Mouse (Mus musculus) cerebral cortex, adult 2 months (tissue): ENCODE measurements around the gene Rragd.

Source experiments
- WGBS: fragments of 180-500 bp; shearing (Covaris S2); methylation state at CpG from one replicate; pipeline ENCODE4 v1.1.7; 2018; 5-methylcytosine and 5-hydroxymethylcytosine counted together

Rragd gene

DNA sequence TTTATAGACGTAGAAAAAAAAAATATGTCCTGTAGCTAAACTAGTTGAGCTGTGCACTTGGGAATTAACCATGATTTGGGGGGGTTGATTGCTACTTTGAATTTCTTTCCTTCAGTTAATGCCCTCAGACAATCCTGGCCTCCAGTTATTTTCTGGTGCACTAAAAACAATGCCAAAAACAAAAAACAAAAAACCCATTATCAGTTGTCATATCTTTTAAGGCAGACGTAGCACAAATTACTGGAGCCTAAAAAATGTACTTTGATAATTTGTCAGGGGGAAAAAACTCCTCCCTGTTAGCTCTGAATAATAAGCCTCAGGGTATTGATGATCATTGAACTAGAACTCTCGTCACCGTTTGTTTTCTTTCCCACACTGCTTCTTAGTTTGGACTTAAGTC lies 49.2 kb downstream of the Rragd start:
- 8% methylated on average over 4 of the region's 4 CpGs for WGBS

DNA sequence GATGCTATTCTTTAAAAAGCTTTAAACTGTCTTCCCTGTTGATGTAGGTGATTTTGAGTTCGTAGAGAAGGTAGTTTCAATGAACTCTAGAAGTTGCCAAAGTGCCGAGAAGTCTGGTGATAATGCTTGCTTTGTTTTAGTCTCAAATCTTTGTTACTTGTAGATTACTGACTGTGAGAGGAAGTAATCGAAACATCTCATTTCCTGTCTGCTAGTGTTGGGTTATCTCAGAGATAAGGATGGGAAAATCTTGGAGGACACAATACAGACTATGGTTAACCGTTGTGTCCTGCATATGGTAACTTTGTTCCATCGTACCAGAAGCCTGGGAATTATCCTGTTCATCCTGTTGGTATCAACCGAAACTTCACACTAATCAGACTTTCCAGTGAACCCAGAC lies 50.7 kb downstream of the Rragd start:
- WGBS = 76% methylated on average over 6 of the region's 6 CpGs

DNA sequence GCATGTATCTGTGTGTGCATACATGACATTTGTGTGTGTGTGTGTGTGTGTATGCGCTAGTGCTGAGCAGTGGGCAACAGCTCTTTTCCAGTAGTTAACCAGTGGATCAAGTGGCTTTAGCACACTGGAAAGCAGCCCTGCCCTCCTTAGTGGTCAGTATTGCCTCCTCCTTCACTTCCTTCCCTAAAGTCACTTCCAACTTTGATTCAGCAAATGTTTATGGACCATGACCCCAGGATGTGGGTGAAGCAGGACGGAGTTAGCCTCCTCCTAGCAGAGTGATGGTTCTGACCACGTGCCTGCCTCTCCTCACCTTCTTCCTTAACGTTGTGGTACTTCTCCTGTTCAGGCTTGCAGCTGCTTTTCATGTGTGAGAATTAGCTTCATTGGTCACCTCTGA lies 57.0 kb downstream of the Rragd start:
- WGBS = 81% methylated on average over 4 of the region's 4 CpGs

DNA sequence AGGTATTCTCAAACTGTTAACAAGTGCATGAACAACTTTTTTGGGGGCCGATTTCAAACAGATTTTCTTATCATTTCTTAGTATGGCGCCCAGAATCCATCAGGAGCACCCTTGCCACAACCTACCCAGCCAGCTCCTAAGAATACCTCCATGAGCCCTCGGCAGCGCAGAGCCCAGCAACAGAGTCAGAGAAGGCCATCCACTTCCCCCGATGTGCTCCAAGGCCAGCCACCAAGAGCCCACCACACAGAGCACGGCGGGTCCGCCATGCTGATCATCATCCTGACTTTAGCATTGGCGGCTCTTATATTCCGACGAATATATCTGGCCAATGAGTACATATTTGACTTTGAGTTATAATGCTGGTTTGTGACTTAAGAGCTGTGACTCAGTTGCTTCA lies 66.8 kb downstream of the Rragd start:
- 93% methylated on average over 11 of the region's 11 CpGs for WGBS

DNA sequence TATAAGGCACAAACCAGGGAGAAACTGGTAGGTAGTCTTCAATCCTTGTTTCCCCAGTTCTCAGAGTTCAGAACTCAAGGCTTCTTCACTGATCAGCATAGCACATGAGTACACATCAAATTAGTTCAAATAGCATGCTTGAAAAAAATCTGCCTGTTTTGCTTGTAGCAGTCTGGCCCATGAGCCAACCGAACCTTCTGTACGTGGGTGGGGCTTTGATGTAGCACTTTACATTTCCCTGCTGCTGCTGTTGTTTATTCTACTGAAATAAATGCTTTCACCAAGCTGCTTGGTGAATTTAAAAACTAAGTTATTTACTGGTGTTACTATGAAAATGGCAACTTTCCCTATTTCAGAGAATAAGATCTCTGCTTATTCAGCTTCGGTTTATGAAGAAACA lies 69.2 kb downstream of the Rragd start:
- WGBS = 59% methylated on average over 3 of the region's 3 CpGs

DNA sequence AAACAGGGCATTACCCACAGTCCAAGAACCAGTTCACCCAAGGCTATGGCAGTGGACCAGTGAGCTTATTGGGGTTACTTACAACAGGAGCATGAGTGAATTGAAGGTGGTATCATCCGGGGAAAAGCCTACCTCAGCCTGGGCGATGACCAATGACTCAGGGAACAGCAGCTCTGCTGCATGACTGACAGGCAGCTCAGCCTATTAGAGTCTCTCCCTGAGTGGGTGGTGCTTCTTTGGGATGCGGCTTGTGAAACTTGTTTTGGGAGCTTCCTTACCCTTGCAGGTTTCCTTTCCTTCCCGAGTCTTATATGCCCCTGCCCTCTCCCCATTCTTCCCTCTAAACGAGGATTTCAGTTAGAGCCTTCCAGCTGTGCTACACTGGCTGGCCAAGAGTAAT lies 69.8 kb downstream of the Rragd start:
- 79% methylated on average over 5 of the region's 5 CpGs for WGBS

DNA sequence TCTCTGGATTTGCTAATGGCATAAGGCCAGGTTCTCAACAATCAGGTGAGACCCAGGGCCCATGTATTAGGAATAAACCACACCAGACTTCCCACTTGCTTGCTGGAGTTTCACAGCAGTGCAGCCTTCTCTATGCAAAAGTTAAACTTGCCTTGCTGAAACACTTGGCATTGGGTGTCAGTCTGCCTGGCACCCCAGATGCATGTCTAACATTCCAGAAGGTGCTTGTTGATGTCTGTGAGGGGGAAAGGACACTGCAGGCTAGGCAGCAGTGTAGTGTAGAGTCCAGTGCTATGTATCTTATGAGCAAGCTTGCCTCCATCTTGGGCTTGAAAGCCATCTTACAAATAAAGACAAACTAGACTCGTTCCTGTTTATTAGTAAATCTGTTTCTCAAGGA lies 73.5 kb downstream of the Rragd start:
- WGBS = 92% methylated on average over 1 of the region's 1 CpGs

DNA sequence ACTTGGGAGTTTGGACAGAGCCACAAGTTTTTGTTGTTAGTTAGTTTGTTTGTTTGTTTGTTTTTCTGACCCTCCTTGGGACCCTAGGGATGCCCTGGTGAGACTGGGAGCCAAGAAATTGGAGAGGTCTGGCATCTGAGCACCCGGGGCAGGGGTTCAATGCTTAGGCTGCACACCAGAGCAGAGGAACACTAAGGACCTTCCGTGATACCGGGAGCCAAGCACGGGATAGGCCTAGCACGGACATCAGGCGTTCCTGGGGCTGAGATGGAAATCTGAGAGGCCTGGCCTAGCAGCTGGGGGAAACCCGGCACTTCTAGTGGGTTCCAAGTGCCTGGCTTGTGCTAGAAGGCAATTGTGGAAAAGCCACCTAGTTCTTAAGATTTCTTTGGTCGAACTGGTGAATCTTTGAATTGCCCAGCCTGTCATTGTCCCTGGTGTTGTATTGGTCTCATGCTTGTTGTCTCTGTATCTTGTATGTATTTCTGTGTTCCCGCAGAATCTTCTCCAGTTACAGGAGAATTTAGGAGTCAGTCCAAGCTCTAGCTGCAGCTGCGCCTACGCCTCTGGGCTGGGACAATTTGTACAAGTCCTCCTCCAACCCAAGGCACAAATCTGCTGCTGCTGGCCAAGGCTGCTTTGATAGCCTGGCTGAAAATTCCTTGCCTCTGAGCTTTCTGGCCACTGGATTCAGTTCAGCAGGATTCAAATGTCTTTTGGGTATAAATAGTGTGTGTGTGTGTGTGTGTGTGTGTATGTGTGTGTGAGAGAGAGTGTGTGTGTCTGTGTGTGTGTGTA lies 75.3 kb downstream of the Rragd start:
- 67% methylated on average over 11 of the region's 11 CpGs for WGBS

DNA sequence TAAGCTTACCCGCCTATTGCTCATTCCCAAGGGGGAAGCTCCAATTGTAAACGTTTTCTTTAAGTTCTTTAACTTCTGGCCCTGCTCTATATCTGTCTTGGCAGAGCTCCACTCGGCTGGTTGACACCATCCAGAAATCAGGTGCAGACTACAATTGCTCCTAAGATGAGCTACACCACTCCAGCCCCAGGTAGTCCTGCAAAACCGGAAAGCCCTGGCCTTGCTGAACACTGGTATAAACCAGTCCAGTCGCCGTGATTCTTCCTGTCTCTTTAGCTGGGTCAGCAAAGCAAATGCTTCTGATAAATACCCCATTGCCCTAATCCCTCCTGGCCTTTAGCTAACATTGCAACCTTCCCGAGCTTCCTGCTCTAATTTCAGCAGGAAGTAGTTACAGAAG lies 78.3 kb downstream of the Rragd start:
- WGBS = 69% methylated on average over 7 of the region's 7 CpGs

DNA sequence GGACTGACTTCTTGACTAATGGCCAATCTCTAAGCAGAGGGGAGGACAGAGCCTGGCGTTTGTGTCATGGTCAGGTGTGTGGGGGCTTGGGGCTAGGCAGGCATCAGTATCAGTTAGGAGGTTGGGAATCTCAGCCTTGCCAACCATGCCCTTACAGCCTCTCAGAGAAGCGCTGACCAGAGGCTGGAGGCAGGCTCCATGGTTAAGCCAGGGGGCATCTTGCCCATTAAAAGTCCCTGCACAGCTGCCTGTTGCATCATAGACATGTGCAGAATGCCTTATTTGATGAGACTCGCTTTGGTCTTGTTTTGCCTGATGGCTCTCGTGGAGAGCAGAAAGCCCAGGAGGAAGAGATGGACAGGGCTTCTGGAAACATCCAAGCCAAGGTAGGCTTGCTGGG lies 80.1 kb downstream of the Rragd start, which contains the start of gene Gabrr2:
TSS of gene Gabrr2 (plus strand) at position 19 of the 400 bp plus-strand sequence.
- 83% methylated on average over 4 of the region's 4 CpGs for WGBS

DNA sequence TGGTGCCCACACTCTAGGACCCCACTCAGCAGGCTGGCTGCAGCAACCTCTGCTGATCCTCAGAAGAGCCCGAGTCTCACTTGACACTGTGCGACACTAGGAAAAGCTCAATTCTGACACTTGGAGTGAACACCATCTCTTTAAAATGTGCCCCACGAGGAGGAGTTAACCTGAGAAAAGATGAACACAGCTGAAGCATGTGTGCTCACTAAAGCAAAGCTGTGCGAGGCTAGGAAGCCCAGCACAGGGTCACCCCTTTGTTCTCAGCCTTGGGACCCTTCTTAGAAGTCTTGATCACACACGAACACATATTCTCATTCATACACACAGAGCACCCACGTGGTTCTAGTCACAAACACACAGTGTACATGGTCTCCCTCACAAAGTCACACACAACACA lies 82.1 kb downstream of the Rragd start:
- 81% methylated on average over 6 of the region's 6 CpGs for WGBS

DNA sequence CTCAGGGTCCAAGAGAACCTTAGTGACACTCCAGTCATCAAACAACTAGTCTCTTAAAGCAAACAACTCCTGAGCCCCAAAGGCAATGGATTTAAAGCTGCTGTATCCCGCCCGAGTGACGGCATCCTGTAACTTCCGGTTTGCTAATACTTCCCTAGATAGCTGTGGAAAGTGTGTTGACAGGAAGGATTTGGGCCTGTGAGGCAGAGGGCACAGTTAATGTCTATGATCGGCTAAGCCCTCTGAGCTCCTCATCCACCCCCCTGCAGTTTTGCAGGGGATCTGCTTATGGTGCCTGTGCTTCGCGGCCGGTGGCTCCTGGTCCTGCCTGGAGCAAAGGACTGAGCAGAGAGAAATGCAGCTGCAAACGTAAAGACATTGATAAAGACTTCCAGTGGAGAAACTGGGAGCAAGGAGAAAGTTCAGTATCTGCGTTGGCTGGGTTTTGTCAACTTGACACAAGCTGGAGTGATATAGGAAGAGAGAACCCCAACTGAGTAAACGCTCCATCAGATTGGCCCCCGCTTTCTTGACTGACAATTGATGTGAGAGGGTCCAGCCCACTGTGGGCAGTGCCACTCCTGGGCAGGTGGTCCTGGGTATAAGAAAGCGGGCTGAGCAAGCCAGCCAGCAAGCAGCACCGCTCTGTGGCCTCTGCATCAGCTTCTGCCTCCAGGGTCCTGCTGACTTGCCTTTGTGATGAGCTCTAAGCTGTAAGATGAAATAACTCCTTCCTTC lies 83.6 kb downstream of the Rragd start:
- 78% methylated on average over 14 of the region's 14 CpGs for WGBS

DNA sequence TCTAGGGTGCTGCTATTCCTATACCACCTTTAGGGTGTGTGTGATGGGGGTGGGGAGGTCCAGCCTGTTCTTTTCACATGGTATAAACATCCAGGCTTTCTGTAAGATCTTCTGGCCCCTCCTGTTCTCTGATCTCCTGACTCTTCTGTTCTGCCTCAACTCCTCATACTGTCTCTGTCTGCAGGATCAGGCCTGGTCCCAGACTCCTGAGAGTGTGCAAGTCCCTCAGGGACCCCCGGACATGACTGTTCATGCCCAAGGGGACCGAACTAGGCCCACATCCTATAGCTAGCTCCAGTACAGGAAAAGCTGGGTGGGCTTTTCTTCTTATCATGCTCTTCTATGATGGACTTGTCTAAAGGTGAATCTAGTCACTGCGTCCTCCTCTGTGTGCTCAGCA lies 84.5 kb downstream of the Rragd start:
- WGBS = 97% methylated on average over 3 of the region's 3 CpGs

DNA sequence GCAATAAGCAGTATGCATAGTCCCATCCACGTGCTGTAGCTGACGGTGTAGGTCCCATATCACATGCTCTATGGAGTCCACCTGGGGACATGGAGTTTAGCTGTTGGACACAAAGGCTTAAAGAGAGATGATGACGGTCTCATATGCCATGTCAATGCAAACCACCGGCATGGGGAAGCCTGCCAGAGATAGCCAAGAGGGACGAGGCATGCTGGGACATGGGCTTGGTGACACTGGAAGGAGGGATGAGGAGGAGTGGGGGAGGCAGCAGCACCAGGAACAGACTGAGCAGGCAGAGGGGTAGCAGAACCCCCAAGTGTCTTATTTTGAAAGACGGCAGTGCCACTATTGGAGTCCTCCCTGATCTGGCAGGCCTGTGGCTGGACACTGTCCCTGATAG lies 85.0 kb downstream of the Rragd start:
- WGBS = 94% methylated on average over 6 of the region's 6 CpGs

DNA sequence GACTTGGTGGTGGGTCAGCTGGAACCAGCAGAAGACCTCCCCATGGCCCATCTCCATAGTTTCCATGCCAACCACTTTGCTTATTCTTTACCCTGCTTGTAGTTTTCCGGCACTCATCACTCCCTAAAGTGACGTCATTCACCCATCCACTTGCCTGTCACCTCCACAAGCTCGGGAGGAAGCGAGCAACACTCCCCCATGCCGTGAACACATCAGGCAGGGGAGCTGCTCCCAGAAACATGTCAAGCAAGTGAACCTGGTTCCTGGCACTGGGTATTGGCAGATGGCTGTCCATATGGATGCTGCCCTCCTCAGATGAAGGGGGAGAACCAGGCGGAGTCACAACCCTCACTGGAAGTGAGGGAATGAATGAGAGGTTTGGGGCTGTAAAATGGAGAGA lies 86.1 kb downstream of the Rragd start:
- 42% methylated on average over 6 of the region's 6 CpGs for WGBS

DNA sequence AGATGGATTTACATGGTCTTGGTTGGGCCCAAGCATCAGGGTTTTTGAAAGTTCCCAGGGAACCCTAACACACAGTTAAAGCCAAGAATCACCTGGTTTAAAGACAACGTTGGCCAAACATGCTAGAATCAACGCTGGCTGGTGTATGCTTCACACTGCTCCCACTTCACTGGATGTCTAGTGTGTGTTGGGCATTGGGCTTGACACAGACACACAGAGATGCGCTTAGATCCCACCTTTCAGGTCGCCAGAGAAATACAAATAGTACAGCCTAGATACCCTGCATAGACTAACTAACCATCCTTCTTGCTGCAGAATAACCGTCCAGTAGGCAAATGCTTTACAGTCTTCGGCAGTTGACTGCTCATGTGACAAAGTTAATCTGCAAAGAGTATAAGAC lies 87.5 kb downstream of the Rragd start:
- 93% methylated on average over 6 of the region's 6 CpGs for WGBS

DNA sequence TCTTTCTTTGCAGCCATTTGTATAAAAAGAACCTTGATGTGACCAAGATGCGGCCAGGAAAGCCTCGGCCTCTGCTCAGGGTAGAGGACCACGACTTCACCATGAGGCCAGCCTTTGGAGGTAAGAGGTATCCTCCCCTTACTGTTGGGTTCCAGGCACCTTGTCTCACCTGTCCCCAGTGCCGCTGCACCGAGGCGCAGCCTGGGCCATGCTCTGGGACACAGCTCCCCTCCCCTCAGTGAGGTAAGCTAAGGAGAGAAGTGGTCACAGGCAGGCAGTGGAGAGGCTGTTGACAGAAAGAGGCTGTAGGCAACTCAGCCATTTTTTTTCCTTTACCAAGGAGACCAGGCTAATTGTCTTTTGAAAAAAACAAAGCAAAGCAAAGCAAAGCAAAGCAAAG lies 88.5 kb downstream of the Rragd start:
- WGBS = 97% methylated on average over 6 of the region's 6 CpGs
